Mouse (Mus musculus): Measurements from ENCODE around the gene Chtop.
A peak's percentile ranks its signal among the peaks of the same experiment; 100 is the strongest.

Gene Chtop

DNA sequence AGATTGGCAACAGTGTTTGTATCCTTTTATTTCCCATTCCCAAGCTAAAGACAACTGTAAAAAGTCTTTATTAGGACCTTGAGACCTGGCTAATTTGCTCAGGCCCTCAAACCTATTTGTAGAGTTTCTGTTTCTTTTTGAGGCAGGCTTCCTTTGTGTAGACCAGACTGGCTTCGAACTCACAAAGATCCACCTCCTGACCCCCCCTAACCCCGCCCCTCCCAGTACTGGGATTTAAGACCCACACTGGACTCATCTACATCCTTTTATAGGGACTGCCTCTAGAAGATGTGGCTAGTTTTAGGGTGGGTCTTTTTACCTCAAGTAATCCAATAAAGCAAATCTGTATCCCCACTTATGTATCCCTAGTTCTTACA lies 437 bp upstream of the Chtop start:
- DNase-seq (ENCODE audit: low spot score) = no peak

DNA sequence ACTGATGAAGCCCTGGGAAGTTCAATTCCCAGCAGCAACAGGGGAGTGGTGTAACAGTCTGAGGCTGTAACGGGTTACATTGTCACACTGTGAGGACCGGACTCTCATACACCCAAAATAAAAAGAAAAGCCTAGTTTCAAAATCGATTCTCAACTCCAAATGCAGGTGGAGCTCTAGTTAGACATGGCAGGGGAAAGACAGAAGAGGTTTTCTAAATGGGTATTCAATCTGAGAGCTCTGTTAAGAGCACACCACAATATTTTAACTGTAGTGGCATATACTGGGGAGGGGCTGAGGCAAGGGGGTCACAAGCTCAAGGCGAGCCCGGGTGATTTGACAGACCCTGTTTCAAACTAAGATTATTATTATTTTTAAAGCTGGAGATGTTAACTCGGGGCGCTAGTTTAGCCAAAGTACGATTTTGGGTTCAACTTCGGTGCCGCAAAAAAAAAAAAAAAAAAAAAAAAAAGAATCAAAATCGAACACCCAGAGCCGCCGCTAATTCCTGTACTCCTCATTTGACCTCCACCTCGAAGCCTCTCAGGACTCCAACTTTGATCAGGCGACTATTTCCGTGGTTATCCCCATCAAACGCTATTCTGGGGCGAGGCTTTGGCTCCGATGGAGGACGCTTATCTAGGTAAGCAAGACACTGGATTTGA lies 880 bp downstream of the Chtop start:
- no peak for DNase-seq (ENCODE audit: low spot score)

DNA sequence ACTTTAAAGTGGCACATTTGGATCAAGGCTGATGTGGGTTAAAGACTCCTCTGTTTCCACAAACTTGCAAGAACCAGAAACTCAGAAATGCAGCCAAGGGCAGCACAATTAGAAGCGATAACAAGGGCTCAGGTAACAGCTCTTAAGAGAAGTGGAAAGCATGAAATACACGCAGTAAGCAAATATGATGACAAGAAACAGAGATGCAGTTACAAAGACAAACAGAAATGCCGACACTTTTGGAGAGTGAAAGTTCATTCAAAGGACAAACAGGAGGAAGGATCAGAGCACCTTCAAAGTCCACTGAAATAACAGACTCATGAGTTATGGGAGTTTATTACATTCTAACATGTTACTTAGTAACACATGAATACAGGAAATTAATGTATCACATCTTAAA lies 2.9 kb downstream of the Chtop start:
- no peak for DNase-seq (ENCODE audit: low spot score)

DNA sequence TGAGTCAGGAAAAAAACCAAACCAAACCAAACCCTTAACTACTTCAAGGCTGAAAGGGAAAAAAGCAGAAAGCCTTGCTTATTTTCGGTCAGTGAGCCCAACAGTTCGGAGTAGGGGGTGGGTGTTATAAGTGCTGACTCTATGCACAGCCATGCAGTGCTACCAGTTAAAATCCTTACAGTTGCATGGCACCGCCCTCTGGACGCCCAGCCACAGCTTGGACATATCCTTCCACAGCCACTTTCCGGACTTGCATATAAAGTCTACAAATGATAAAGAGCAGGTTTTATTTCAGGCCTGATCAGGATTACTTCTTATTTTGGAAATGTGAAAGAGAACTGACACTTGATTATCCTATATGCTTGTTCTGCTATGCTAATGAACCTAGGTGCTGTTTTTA lies 4.1 kb downstream of the Chtop start:
- DNase-seq (ENCODE audit: low spot score) = no peak

DNA sequence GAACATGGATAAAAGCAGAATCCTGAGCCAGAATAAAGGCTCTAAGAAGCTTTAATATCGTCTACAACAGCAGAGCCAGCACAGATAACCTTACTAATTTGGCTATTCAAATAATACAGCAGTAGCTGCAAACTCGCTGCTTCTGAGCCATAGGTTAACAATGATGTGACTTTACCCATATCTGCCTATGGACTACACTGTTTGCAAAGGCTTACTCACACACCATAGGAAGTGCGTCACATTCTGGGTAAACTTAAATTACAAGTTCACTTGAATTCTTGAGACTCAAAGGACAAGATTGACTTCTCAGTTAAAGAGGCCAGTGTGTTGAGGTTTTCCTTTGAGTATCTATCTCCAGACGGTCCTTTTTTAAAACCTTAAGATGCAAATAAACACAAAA lies 5.9 kb downstream of the Chtop start:
- DNase-seq (ENCODE audit: low spot score) = no peak

DNA sequence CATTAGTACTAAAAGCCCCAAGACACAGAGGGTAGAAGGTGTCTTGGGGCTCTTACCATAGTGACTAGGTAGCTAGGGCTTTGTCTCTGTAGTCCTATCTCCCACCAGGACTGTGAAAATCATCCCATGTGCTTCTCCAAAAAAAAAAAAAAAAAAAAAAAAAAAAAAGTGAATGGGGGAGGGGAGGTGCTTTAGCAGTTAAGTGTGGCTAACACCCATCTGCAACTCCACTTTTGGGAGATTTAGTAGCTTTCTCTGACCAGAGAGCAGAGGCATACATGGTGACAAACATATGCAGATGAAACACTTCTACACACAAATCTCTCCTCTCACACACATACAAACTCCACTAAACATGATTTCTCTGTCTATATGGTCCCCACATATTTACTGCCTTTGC lies 11.7 kb downstream of the Chtop start:
- DNase-seq (ENCODE audit: low spot score) = no peak

DNA sequence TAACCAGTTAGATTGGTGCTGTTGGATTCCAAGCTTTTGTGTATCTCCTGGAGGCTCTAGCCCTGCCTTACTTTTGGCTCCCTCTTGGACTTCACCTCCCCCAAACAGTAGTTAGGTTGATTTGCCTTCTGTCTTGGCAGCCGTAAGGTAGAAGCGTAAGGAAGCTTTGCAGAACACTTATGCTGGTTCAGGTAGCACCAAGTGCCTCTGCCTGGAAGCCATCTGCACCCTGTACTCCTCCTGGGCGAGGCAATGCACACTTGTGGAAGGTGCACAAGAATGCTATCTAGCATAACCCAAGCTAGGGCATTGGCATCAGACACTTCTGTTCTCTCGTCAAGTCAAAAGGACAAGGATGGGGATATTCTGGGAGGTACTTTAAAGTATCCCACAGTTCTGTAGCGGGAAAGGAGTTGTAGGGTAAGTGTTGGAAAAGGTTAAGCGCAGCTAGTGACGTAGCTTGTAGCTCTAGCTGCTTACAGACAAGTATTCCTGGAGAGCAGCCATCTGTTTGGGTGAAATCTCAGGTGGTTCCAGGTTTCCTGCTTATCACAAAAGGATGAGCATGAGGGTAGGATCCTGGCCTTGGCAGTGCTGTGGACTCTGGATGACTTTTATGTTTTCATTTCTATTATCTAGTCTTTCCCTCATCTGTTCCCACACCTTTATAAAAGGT lies 13.3 kb downstream of the Chtop start:
- DNase-seq (ENCODE audit: low spot score) = no peak

DNA sequence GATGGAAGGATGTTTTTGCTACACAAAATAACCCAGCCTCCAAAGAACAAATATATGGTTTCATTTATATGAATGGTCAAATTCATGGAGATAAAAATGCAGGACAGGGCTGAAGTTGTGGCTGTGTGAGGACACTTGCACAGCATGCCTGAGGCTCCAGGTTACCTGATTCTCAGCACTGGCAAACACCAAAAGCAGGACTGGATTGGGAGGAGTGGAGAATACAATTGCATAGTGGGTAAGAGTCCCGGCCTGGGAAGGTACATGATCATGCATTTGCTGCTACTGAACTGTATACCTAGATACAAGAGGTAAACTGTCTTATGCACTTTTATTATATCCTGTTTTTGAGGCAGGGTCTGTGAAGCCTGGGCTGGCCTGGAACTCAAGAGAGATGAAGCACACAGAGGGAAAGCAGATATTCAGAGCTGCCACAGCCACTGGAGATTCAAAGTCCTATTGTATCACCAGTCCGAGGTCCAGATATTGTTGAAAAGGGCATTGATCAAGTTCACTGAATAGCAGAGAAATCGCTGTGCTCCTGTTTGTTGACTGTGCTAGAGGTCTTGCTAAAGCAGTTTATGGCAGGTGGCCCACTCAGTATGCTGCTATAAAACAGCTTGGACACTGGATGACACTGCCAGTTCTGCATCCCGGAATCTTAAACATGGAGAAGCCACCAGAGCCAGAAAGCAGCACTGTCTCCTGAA lies 15.3 kb downstream of the Chtop start:
- no peak for DNase-seq (ENCODE audit: low spot score)

DNA sequence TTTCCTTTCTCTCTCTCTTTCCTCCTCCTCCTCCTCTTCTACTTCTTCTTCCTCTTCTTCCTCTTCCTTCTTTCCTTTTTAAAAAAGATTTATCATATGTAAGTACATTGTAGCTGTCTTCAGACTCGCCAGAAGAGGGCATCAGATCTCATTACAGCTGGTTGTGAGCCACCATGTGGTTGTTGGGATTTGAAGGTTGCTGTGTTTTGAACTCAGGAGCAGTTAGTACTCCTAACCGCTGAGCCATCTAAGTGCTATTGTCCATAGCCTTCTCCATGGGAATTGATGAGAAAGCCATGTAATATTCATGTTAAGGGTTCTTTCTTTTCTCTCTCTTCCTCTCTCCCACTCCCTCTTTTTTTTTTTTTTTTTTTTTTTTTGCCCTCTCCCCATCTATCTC lies 17.9 kb downstream of the Chtop start:
- no peak for DNase-seq (ENCODE audit: low spot score)

DNA sequence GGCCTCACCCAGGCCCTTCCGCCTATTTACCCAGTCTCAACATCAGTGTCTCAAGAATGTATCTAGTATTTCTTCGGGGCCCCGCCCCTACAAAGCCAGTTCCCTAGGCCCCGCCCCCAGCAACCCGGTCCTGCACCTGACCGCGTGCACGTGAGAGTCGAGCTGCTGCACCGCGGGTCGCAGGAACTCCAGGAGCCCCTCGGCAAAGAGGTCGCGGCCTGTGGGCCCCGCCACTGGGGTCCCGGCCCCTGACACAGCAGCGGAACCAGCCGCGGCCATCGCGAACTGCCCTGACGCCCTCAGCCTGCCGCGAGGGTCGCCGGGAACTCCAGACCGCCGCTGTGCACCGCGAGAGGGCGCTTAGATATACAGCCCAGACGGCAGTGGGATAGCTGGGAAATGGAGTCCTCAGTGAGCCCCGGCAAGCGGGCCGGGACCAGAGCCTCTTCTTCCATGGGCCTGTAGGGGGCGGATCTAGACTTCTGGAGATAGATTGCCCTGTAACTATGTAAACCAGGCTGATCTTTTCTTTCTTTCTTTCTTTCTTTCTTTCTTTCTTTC lies 18.5 kb downstream of the Chtop start, which contains the start of gene Snapin:
Snapin (minus strand) TSS at position 338 of the 561 bp plus-strand sequence.
- DNase-seq (ENCODE audit: low spot score) = peak; percentile 96

DNA sequence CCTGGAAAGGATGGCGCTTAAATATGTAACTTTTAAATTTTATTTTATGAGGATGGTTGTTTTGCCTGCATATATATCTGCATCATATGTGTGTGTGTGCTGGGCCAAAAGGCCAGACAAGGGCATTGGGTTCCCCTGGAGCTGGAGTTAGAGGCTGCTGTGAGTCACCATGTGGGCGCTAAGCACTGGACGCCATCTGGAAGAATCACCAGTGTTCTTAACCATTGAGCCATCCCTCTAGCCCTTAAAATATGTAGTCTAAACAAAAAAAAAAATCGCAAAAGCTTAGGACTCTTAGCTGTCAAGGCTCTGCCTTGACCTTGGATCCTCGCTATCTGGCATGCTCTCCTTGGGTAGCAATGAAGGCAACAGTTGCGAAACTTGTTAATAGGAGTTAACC lies 20.7 kb downstream of the Chtop start:
- DNase-seq (ENCODE audit: low spot score) = no peak

DNA sequence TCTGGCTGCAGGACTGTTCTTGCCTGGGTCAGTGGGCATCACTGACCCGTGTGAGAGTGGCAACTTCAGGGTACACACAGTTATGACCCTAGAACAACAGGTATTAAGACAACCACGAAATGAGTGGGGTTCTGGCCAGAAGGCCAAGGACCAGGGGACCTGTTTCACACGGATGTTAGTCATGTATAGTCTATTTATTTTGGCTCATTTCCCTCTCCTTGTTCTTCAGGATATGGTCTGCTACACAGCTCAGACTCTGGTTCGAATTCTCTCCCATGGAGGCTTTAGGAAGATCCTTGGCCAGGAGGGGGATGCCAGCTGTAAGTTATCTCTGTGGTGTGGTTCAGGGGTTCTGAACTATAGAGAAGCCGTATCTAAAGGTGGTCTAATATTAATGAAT lies 22.3 kb downstream of the Chtop start:
- DNase-seq (ENCODE audit: low spot score) = no peak

DNA sequence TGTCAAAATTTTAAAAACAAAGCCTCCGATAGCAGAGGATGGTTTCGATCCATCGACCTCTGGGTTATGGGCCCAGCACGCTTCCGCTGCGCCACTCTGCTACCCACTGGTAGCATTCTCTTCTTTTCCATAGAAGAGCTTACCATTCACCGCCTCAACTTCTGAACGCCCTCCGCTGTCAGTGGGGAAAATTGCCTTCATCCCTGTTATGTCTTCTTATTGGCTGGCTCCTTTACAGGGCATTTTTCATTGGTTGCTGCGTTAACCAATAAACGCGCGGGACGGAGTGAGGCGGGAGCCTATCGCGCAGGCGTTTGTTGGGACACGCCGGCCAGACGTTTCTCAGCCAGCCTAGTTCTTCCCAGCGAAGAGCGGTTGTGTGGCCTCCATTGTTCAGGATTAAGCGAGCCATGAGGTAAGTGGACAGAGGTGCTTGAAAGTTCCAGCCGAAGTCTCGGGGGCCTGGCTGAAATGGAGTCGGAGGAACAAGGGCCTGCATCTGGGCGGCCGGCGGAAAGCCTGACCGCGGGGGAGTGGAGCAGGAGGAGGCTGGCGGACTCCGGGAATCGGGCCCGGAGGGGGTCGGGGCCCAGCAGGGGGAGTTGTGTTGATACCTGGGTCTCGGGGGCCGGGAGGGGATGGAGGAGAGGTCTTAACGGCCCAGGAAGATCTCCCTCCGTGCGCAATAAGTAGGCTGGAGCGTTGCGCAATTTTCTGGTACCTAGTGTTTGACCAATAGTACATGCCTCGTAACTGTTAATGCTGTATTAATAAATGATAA lies 33.3 kb downstream of the Chtop start, which contains the start of gene Ilf2:
Ilf2 (plus strand) TSS at position 296 of the 781 bp plus-strand sequence.
- DNase-seq (ENCODE audit: low spot score) = peak; percentile 92

DNA sequence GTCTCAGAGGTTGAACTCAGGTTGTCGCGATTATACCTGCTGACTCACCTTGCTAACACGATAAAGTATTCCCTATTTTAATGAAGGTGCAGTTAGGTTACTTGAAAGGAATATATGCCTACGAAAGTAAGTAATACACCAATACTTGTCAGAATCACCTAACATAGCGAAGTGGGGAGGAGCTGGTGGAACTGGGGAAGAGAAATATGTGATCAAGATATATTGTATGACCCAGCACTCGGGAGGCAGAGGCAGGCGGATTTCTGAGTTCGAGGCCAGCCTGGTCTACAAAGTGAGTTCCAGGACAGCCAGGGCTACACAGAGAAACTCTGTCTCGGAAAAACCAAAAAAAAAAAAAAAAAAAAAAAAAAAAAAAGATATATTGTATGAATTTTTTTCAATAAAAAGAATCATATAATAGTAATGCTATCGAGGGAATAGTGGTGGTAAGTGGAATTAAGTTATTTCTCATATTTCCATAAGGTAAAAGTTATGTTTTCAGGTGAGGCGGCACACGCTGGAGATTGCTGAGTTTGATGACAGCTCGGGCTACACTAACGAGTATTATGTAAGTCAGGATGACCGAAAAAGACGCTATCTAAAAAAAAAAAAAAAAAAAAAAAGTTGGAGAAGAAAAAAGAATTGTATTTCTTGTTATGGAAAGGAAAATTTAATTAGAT lies 34.0 kb downstream of the Chtop start:
- no peak for DNase-seq (ENCODE audit: low spot score)

DNA sequence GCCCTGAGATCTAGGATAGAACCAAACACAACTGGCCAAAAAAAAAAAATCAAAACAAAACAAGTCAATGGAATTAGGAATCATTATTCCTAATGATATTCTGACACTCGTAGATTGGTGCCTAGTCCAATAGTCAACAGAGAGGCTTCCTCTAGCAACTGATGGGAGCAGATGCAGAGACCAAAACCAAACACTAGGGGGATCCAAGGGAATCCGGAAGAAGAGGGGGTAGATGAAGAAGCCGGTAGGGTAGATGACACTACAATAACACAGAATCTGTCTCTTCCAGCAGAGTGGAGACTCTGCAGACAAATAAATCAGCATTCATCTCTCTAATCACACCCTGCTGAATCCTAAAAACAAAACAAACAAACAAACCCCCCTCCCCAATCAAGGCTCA lies 37.1 kb downstream of the Chtop start:
- DNase-seq (ENCODE audit: low spot score) = peak; percentile 35

DNA sequence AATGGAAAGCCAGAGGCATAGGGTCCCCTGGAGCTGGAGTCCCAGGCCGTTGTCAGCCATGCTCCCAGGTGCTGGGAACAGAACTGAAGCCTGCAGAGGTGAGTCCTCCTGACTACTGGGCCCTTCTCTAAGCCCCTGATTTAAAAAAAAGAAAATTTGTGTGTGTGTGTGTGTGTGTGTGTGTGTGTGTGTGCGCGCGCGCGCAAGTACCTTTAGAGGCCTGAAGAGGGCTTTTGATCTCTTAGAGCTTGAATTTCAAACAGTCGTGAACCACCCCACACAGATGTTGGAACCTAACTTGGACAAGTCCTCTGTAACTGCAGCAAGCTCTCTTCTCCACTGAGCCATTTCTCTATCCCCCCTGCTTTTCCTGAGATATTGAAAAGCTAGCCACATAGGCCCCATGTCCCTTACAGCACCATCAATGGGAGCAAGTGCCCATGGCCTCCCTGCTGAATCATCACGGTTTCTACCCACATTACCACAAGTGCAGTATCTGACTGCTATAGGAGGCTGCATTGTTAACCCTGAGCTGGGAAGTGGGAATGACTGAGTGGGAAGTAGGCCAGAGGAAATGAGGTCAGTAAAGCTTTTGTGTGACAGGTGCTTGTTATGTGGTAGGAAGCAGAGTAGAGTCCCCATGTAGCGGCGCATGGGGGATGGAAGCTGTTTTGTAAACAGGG lies 41.5 kb downstream of the Chtop start:
- no peak for DNase-seq (ENCODE audit: low spot score)

DNA sequence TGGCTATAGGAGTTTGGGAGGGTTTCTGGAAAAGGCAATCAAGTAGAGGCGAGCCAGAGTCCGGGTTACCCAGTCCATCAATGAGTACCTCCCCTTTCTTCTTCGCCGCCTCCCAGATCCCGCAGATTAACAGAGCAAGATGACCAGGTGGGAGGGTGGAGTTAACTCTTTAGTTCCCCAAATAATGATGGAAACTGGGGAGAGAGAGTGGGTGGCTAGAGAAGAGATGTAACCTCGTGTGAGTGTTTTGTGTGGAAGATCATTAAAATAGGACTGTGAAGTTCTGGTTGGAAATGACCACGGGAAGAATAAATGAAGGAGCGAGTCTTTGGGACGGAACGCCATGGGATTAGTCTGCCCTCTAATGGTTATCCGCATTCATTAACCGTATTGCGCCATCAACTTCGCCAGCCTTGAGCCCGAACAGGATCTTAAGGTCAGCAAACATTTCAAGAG lies 43.0 kb downstream of the Chtop start:
- DNase-seq (ENCODE audit: low spot score) = no peak

DNA sequence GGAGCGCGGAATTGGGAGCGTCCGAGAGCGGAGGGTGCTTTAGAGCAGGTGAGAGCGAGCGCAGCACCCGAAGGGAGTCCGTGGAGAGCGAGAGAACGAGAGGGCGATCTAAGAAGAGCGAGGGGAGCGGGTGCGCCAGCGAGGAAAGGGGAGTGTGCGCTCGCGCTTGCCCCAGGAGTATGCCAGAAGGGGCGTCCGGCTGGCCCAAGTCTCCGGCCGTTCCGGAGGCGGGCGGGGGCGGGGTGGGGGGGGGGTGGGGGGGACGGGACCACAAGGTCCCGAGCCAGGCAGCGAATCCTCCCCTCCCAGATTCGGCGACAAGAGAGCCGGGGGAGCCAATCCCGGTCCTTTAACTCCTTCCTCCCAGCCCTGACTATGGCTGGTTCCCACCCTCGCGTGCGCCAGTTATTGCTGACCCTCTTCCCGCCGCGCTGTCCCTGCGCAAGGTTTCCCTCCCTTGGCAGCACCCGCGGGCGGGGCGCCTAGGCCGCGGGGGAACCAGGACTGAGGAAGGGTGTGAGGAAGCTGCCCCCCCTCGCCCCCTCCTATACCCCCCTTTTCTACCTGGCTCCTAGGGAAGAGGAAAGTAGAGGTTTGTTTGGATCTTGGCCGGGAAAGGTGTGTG lies 43.5 kb downstream of the Chtop start, which contains the start of gene Npr1:
Npr1 (minus strand) TSS at position 181 of the 625 bp plus-strand sequence.
- DNase-seq (ENCODE audit: low spot score) = no peak

DNA sequence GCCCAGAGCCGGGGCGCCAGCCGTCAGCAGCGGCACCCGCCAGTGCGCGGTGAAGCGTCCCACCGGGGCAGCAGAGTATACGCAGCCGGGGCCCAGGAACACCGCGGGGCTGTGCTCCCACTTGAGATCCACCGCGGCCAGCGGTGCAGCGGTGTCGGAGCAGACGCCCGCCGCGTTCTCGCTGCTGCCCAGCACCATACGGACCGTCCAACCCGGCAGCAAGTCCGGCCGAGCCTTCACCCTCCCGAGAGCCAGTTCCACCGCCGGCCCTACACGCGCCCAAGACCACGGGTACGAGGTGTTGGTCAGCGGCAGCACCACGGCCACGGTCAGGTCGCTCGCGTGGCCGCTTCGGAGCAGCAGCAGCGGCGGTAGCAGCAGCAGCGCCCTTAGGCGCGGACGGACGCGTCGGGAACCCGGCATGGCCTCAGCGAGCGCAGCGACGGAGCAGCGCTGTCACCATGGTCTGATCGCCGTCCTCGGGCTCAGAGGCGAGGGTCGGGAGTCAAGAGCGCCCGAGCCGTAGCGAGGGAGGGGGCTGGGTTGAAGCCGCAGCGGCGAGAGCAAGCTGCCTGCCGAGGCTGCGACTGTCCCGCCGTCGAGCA lies 44.1 kb downstream of the Chtop start:
- DNase-seq (ENCODE audit: low spot score) = no peak

DNA sequence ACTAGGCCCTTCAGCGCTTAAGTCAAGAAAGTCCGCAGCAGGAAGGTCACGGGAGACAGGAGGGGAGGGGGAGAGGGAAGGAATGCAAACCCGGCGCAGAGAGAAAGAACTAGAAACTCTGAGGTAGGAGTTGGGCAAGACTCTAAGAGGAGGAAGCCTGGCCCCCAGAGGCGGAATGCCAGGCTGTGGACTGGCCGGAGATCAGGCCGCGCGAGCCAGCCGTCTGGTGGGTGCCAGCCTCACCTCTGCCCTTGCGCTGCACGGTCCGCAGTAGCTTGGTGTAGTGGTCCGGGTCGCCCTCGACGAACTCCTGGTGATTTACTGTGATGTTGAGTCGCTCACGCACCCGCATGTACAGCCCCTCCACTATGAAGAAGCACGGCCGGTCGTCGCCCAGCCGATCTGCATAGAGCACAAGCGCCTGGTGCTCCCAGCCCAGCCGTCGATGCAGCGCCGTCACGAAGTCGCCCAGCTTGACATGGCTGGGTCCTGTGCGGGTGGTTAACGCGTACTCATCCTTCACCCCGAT lies 44.7 kb downstream of the Chtop start:
- DNase-seq (ENCODE audit: low spot score) = no peak
